Mouse (Mus musculus): ENCODE results near the gene Chn1. TPM values are rescaled to one million over a fixed set of nuclear protein-coding genes. Genes with fewer than 3 reads are reported as not detected.

Gene Chn1
- polyA plus RNA-seq, 1 experiment from 2014 or later, result 0.78 TPM

GRCm38 (mm10) chr2:73746375-73746770 is 28.8 kb downstream of the Chn1 start:
- ATAC-seq (ENCODE audit: insufficient read depth), result no peak
- 52% methylated on average over 1 of the region's 1 CpGs for whole genome bisulfite sequencing (ENCODE audit: insufficient replicate concordance)
- Histone ChIP-seq H3K9ac (no peak overlapping the region), H3K9me3 (replicated peaks) (no peaks in the 10 kb centered on the region), H3K27ac (replicated peaks) (no peak overlapping the region), H3K4me2 (no peak overlapping the region), H3K27me3 (no peaks in the 10 kb centered on the region), H3K4me1 (replicated peaks) (no peaks in the 10 kb centered on the region), H3K4me3 (replicated peaks) (no peak overlapping the region), H3K36me3 (replicated peaks) (no peaks in the 10 kb centered on the region)

- no peak overlapping the region for H3K9ac ChIP-seq
- WGBS (ENCODE audit: insufficient replicate concordance), result 30% methylated on average over 3 of the region's 3 CpGs
- H3K27ac ChIP-seq (replicated peaks), result no peak overlapping the region
- no peak overlapping the region for H3K4me2 ChIP-seq
- H3K4me1 ChIP-seq (replicated peaks), result no peaks in the 10 kb centered on the region
- no peaks in the 10 kb centered on the region for H3K36me3 ChIP-seq (replicated peaks)
- ATAC-seq (ENCODE audit: insufficient read depth), result no peak
- H3K27me3 ChIP-seq, result no peaks in the 10 kb centered on the region
- H3K4me3 ChIP-seq (replicated peaks), result no peak overlapping the region
- H3K9me3 ChIP-seq (replicated peaks), result no peaks in the 10 kb centered on the region
These were observed 29.3 kb downstream of the Chn1 start for GRCm38 (mm10) chr2:73745647-73746374.

GRCm38 (mm10) chr2:73741286-73741685 is 33.9 kb downstream of the Chn1 start:
- H3K27me3 ChIP-seq, result no peaks in the 10 kb centered on the region
- H3K4me1 ChIP-seq (replicated peaks), result no peaks in the 10 kb centered on the region
- WGBS (ENCODE audit: insufficient replicate concordance), result 78% methylated on average over 3 of the region's 3 CpGs
- no peak for ATAC-seq (ENCODE audit: insufficient read depth)
- no peak overlapping the region for H3K4me2 ChIP-seq
- no peaks in the 10 kb centered on the region for H3K36me3 ChIP-seq (replicated peaks)
- H3K9ac ChIP-seq, result no peak overlapping the region
- H3K27ac ChIP-seq (replicated peaks), result no peak overlapping the region
- H3K4me3 ChIP-seq (replicated peaks), result no peak overlapping the region
- no peaks in the 10 kb centered on the region for H3K9me3 ChIP-seq (replicated peaks)

DNA sequence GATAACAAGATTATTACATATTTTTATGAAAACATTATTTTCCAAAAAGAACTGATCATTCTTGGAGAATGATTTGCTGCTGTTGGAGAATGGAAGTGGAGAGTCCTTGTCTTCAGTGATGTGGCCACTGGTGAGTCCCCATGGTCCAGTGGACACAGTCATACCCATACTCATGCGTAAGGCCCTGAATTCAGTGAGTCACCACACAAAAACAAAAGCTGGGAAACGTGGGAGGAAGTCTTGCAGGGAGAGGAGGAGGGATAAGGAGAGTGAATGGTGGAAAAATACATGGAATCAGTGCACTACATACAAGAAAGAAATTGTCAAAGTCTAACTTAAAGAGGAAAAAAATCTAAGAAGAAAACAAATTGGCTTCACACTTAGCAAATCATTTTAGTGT is 47.3 kb downstream of the Chn1 start:
- no peak overlapping the region for H3K4me2 ChIP-seq
- H3K36me3 ChIP-seq (replicated peaks), result no peaks in the 10 kb centered on the region
- no peak overlapping the region for H3K4me3 ChIP-seq (replicated peaks)
- H3K27ac ChIP-seq (replicated peaks), result no peak overlapping the region
- no peaks in the 10 kb centered on the region for H3K9me3 ChIP-seq (replicated peaks)
- H3K4me1 ChIP-seq (replicated peaks), result no peaks in the 10 kb centered on the region
- WGBS (ENCODE audit: insufficient replicate concordance), result 32% methylated on average over 2 of the region's 2 CpGs
- no peak for ATAC-seq (ENCODE audit: insufficient read depth)
- no peak overlapping the region for H3K9ac ChIP-seq
- no peaks in the 10 kb centered on the region for H3K27me3 ChIP-seq

DNA sequence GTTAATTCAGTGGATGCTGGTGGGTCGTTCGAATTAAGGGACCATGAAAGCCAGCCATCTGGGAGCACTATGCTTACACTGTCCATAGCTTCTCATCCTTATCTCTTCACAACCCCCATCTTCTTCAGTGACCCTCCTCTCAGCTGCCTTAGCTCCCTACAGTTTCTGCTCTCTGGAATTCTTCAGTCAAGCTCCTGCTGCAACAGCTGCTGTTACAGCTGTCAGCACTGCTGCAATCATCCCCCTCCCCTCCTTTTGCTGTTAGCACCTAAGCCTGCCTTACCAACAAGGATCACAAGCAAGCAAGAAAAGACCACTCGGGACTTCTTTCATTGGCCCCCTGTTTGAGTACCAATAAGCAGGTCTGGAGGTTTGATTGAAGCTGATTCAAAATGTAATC is 50.2 kb downstream of the Chn1 start:
- Histone ChIP-seq H3K9ac (no peak overlapping the region), H3K4me1 (replicated peaks) (no peaks in the 10 kb centered on the region), H3K9me3 (replicated peaks) (no peaks in the 10 kb centered on the region), H3K27me3 (no peaks in the 10 kb centered on the region), H3K27ac (replicated peaks) (no peak overlapping the region), H3K36me3 (replicated peaks) (no peaks in the 10 kb centered on the region), H3K4me3 (replicated peaks) (no peak overlapping the region), H3K4me2 (no peak overlapping the region)
- ATAC-seq (ENCODE audit: insufficient read depth), result no peak
- WGBS (ENCODE audit: insufficient replicate concordance), result 51% methylated on average over 3 of the region's 3 CpGs

- Histone ChIP-seq H3K27me3 (no peaks in the 10 kb centered on the region), H3K4me3 (replicated peaks) (no peak overlapping the region), H3K4me2 (no peak overlapping the region), H3K9me3 (replicated peaks) (no peaks in the 10 kb centered on the region), H3K36me3 (replicated peaks) (no peaks in the 10 kb centered on the region), H3K27ac (replicated peaks) (no peak overlapping the region), H3K4me1 (replicated peaks) (no peaks in the 10 kb centered on the region), H3K9ac (no peak overlapping the region)
- 29% methylated on average over 4 of the region's 4 CpGs for WGBS (ENCODE audit: insufficient replicate concordance)
- no peak for ATAC-seq (ENCODE audit: insufficient read depth)
These were observed 53.3 kb downstream of the Chn1 start for GRCm38 (mm10) chr2:73721821-73722220.

DNA sequence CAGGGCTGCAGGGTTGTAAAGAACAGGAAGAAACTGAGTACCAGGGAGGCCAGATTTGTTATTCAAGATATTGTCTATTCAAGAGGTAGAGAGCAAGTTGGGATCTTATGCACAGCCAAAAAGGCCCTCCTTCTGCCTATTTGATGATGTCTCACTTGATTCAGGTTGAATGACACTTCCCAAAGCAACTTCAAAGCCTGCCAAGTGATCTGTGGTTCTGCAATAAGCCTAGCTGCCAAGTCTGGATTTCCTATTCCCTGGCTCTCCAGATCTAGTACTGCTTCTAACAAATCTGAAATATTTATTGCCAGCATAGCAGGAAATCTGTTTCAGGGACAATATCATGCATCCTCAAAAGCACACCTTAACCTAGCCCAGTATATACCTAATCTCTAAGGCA is 62.7 kb downstream of the Chn1 start:
- H3K9ac ChIP-seq, result no peak overlapping the region
- no peak for ATAC-seq (ENCODE audit: insufficient read depth)
- no peaks in the 10 kb centered on the region for H3K9me3 ChIP-seq (replicated peaks)
- no peaks in the 10 kb centered on the region for H3K4me1 ChIP-seq (replicated peaks)
- no peak overlapping the region for H3K4me2 ChIP-seq
- H3K36me3 ChIP-seq (replicated peaks), result no peaks in the 10 kb centered on the region
- H3K4me3 ChIP-seq (replicated peaks), result no peak overlapping the region
- H3K27ac ChIP-seq (replicated peaks), result no peak overlapping the region
- no peaks in the 10 kb centered on the region for H3K27me3 ChIP-seq

GRCm38 (mm10) chr2:73693045-73693444 is 82.1 kb downstream of the Chn1 start:
- no peak for ATAC-seq (ENCODE audit: insufficient read depth)
- WGBS (ENCODE audit: insufficient replicate concordance), result 52% methylated on average over 4 of the region's 4 CpGs
- Histone ChIP-seq H3K36me3 (replicated peaks) (no peaks in the 10 kb centered on the region), H3K9ac (no peak overlapping the region), H3K27ac (replicated peaks) (no peak overlapping the region), H3K27me3 (no peaks in the 10 kb centered on the region), H3K4me1 (replicated peaks) (no peaks in the 10 kb centered on the region), H3K4me2 (no peak overlapping the region), H3K4me3 (replicated peaks) (no peak overlapping the region), H3K9me3 (replicated peaks) (no peaks in the 10 kb centered on the region)

- Histone ChIP-seq H3K36me3 (replicated peaks) (no peaks in the 10 kb centered on the region), H3K4me3 (replicated peaks) (no peak overlapping the region), H3K27ac (replicated peaks) (no peak overlapping the region), H3K4me2 (no peak overlapping the region), H3K9me3 (replicated peaks) (no peaks in the 10 kb centered on the region), H3K4me1 (replicated peaks) (no peaks in the 10 kb centered on the region), H3K27me3 (no peaks in the 10 kb centered on the region), H3K9ac (no peak overlapping the region)
- ATAC-seq (ENCODE audit: insufficient read depth), result no peak
- WGBS (ENCODE audit: insufficient replicate concordance), result 70% methylated on average over 6 of the region's 6 CpGs
These were observed 84.2 kb downstream of the Chn1 start for GRCm38 (mm10) chr2:73690783-73691604.

GRCm38 (mm10) chr2:73682500-73682899 is 92.6 kb downstream of the Chn1 start:
- Histone ChIP-seq H3K27me3 (no peaks in the 10 kb centered on the region), H3K36me3 (replicated peaks) (no peaks in the 10 kb centered on the region), H3K9ac (no peak overlapping the region), H3K4me1 (replicated peaks) (no peaks in the 10 kb centered on the region), H3K4me3 (replicated peaks) (no peak overlapping the region), H3K4me2 (no peak overlapping the region), H3K9me3 (replicated peaks) (no peaks in the 10 kb centered on the region), H3K27ac (replicated peaks) (no peak overlapping the region)
- ATAC-seq (ENCODE audit: insufficient read depth), result no peak
- 22% methylated on average over 1 of the region's 1 CpGs for WGBS (ENCODE audit: insufficient replicate concordance)

- no peak for ATAC-seq (ENCODE audit: insufficient read depth)
- no peaks in the 10 kb centered on the region for H3K36me3 ChIP-seq (replicated peaks)
- no peak overlapping the region for H3K4me3 ChIP-seq (replicated peaks)
- no peaks in the 10 kb centered on the region for H3K27me3 ChIP-seq
- H3K9me3 ChIP-seq (replicated peaks), result no peaks in the 10 kb centered on the region
- no peak overlapping the region for H3K9ac ChIP-seq
- no peaks in the 10 kb centered on the region for H3K4me1 ChIP-seq (replicated peaks)
- no peak overlapping the region for H3K4me2 ChIP-seq
- no peak overlapping the region for H3K27ac ChIP-seq (replicated peaks)
- 53% methylated on average over 1 of the region's 1 CpGs for WGBS (ENCODE audit: insufficient replicate concordance)
These were observed 94.6 kb downstream of the Chn1 start for GRCm38 (mm10) chr2:73680425-73681027.

All from liver, embryonic 15.5 days (tissue).